Mouse (Mus musculus): ENCODE measurements around the gene Gm10842. TPM values are rescaled to one million over a fixed set of nuclear protein-coding genes. Genes with fewer than 3 reads are reported as not detected.
"Not testable (repeated sequence)": the region's sequence is repeated elsewhere in the genome, so short reads cannot be mapped to it uniquely, and the experiment has no call there.

Gm10842 gene
- total and polyA plus RNA-seq, 3 experiments, result not detected

- Histone ChIP-seq H3K4me2 (ENCODE audit: insufficient read depth, low read depth, poor library complexity, severe bottlenecking) (no peak overlapping the region), H3K79me2 (replicated peaks; ENCODE audit: control insufficient read depth, extremely low read depth, insufficient read depth, poor library complexity, severe bottlenecking) (no peaks in the 10 kb centered on the region), H3K4me3 (replicated peaks in 1 of 3; ENCODE audit: low read depth in 2 of 3, low read length in 2 of 3, poor library complexity in 1 of 3) (no peak overlapping the region), H3K27ac (ENCODE audit: insufficient read depth, low read depth) (no peak overlapping the region), H3K27me3 (replicated peaks) (no peaks in the 10 kb centered on the region), H3K36me3 (replicated peaks in 1 of 2; ENCODE audit: control insufficient read depth in 1 of 2, insufficient read depth in 1 of 2, low read length in 1 of 2) (no peaks in the 10 kb centered on the region), H3K9me3 (replicated peaks; ENCODE audit: low read length) (no peaks in the 10 kb centered on the region), H3K9ac (ENCODE audit: insufficient read depth, low read depth) (no peak overlapping the region), H3K4me1 (ENCODE audit: control insufficient read depth in 1 of 2, insufficient read depth in 2 of 2) (peaks cover 0 to 18% of the 10 kb centered on the region in 2 experiments; a peak in 2 of 4 replicates)
- dilution Hi-C loops (cut with MboI; ENCODE audit: extremely low pct_ligation_motif_present, extremely low pct_unique_long_range_greater_than_20kb, low sequenced_read_pairs) (no loop called here), in situ Hi-C loops (cut with MboI; ENCODE audit: low pct_ligation_motif_present, low pct_unique_long_range_greater_than_20kb, low sequenced_read_pairs) (loop anchor here (10.0 kb wide), 3 partner anchors 96 to 536 kb away; no protein-coding TSS in a partner anchor)
- DNase-seq (ENCODE audit: extremely low read depth), result no peak
- TF ChIP-seq ETS1 (conservative IDR thresholded peaks at IDR 0.05; ENCODE audit: low read depth, low read length), result peak; percentile 35; the same call in 1 of the 2 replicates
- TF ChIP-seq NRF1 (IDR thresholded peaks at IDR 0.05; ENCODE audit: low read depth, low read length), result no peak
- no peak for TF ChIP-seq ZKSCAN1 (IDR thresholded peaks at IDR 0.05; ENCODE audit: borderline replicate concordance, low read depth, low read length)
- no peak for TF ChIP-seq POLR2A (IDR thresholded peaks at IDR 0.05; ENCODE audit: low read depth, low read length)
- no peak for TF ChIP-seq E2F4 (IDR thresholded peaks at IDR 0.05; ENCODE audit: insufficient replicate concordance, low read depth, low read length)
These were observed 26.1 kb upstream of the Gm10842 start for GRCm38 (mm10) chr11:105120551-105121061.

GRCm38 (mm10) chr11:105121792-105122191, 24.9 kb upstream of the Gm10842 start:
- H3K36me3 ChIP-seq (replicated peaks in 1 of 2; ENCODE audit: control insufficient read depth in 1 of 2, insufficient read depth in 1 of 2, low read length in 1 of 2); DNase-seq (ENCODE audit: extremely low read depth); H3K4me3 ChIP-seq (replicated peaks in 1 of 3; ENCODE audit: low read depth in 2 of 3, low read length in 2 of 3, poor library complexity in 1 of 3); H3K9me3 ChIP-seq (replicated peaks; ENCODE audit: low read length); dilution Hi-C loops (cut with MboI; ENCODE audit: extremely low pct_ligation_motif_present, extremely low pct_unique_long_range_greater_than_20kb, low sequenced_read_pairs); H3K4me2 ChIP-seq (ENCODE audit: insufficient read depth, low read depth, poor library complexity, severe bottlenecking); H3K27ac ChIP-seq (ENCODE audit: insufficient read depth, low read depth); H3K27me3 ChIP-seq (replicated peaks); H3K9ac ChIP-seq (ENCODE audit: insufficient read depth, low read depth); H3K79me2 ChIP-seq (replicated peaks; ENCODE audit: control insufficient read depth, extremely low read depth, insufficient read depth, poor library complexity, severe bottlenecking): not testable (repeated sequence)
- TF ChIP-seq ZC3H11A (IDR thresholded peaks at IDR 0.05; ENCODE audit: low read depth, low read length) (peak; percentile 3; the same call in 1 of the 2 replicates), SMC3 (IDR thresholded peaks at IDR 0.05; ENCODE audit: low read depth, low read length) (peak; percentile 41; the same call in 1 of the 2 replicates), CTCF (conservative IDR thresholded peaks at IDR 0.05 in 1 of 2, IDR thresholded peaks at IDR 0.05 in 1 of 2; ENCODE audit: low read depth in 2 of 2, low read length in 2 of 2) (peak in 1 of 2 experiments; percentile 47; a peak in 2 of 4 replicates), RAD21 (IDR thresholded peaks at IDR 0.05; ENCODE audit: low read depth, low read length) (peak; percentile 35)
- in situ Hi-C loops (cut with MboI; ENCODE audit: low pct_ligation_motif_present, low pct_unique_long_range_greater_than_20kb, low sequenced_read_pairs), result loop anchor here (10.0 kb wide), 3 partner anchors 97 to 537 kb away; no protein-coding TSS in a partner anchor
- H3K4me1 ChIP-seq (ENCODE audit: control insufficient read depth in 1 of 2, insufficient read depth in 2 of 2), result peaks cover 0 to 18% of the 10 kb centered on the region in 2 experiments; a peak in 2 of 4 replicates

- Histone ChIP-seq H3K79me2 (replicated peaks; ENCODE audit: control insufficient read depth, extremely low read depth, insufficient read depth, poor library complexity, severe bottlenecking) (peaks cover 26% of the 10 kb centered on the region), H3K27me3 (replicated peaks) (no peaks in the 10 kb centered on the region), H3K9me3 (replicated peaks; ENCODE audit: low read length) (no peaks in the 10 kb centered on the region), H3K36me3 (replicated peaks in 1 of 2; ENCODE audit: control insufficient read depth in 1 of 2, insufficient read depth in 1 of 2, low read length in 1 of 2) (peaks cover 4 to 11% of the 10 kb centered on the region in 2 experiments), H3K27ac (ENCODE audit: insufficient read depth, low read depth) (no peak overlapping the region), H3K4me3 (replicated peaks in 1 of 3; ENCODE audit: low read depth in 2 of 3, low read length in 2 of 3, poor library complexity in 1 of 3) (no peak overlapping the region), H3K4me1 (ENCODE audit: control insufficient read depth in 1 of 2, insufficient read depth in 2 of 2) (peaks cover 5 to 33% of the 10 kb centered on the region in 2 experiments), H3K4me2 (ENCODE audit: insufficient read depth, low read depth, poor library complexity, severe bottlenecking) (no peak overlapping the region), H3K9ac (ENCODE audit: insufficient read depth, low read depth) (no peak overlapping the region)
- TF ChIP-seq MYC (IDR thresholded peaks at IDR 0.05; ENCODE audit: low read depth, low read length) (peak; percentile 43; the same call in 1 of the 2 replicates), SMC3 (IDR thresholded peaks at IDR 0.05; ENCODE audit: low read depth, low read length) (peak; percentile 55), MXI1 (IDR thresholded peaks at IDR 0.05; ENCODE audit: low read depth, low read length) (0 out of 2 replicates have a peak, but pooled peaks have one; percentile 11), KAT2A (IDR thresholded peaks at IDR 0.05; ENCODE audit: insufficient replicate concordance, low read length) (no peak), CTCF (conservative IDR thresholded peaks at IDR 0.05 in 1 of 2, IDR thresholded peaks at IDR 0.05 in 1 of 2; ENCODE audit: low read depth in 2 of 2, low read length in 2 of 2) (peak; percentile 84 to 89), RAD21 (IDR thresholded peaks at IDR 0.05; ENCODE audit: low read depth, low read length) (peak; percentile 58), ZC3H11A (IDR thresholded peaks at IDR 0.05; ENCODE audit: low read depth, low read length) (no peak)
- in situ Hi-C loops (cut with MboI; ENCODE audit: low pct_ligation_motif_present, low pct_unique_long_range_greater_than_20kb, low sequenced_read_pairs), result loop anchor here (10.0 kb wide), 3 partner anchors 99 to 539 kb away; no protein-coding TSS in a partner anchor
- dilution Hi-C loops (cut with MboI; ENCODE audit: extremely low pct_ligation_motif_present, extremely low pct_unique_long_range_greater_than_20kb, low sequenced_read_pairs), result no loop called here
- DNase-seq (ENCODE audit: extremely low read depth), result peak; percentile 77
These were observed 22.7 kb upstream of the Gm10842 start for GRCm38 (mm10) chr11:105123986-105124385.

Measured in CH12.LX (cell line).